Mouse (Mus musculus): ENCODE measurements around the gene Klhl3. TPM values are rescaled to one million over a fixed set of nuclear protein-coding genes. Genes with fewer than 3 reads are reported as not detected.

Gene Klhl3
- polyA plus RNA-seq, 1 experiment from 2014 or later = 6.0 TPM

DNA sequence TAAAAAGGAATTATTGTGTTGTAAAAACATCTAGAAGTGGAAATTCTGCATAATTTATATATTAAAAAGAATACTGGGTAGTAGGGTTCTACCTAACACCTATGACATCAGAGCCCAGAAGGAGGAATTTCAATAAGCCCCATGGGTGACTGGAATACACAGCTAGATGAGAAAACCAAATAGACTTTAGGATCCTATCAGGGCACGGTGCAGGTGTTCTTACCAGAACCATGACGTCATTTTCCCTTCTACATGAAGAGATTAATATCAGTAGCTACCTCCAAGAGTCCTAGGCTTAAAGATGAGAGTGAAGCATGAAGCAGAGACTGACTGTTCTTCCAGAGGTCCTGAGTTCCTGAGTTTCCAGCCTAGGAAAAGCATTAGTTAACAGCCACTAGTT lies 3.4 kb upstream of the Klhl3 start:
- H3K27me3 ChIP-seq (ENCODE audit: control insufficient read depth, insufficient read depth, low read length) = no peaks in the 10 kb centered on the region
- no peak overlapping the region for H3K27ac ChIP-seq (ENCODE audit: low read depth, low read length)
- WGBS = 84% methylated on average over 2 of the region's 2 CpGs
- ATAC-seq (ENCODE audit: low FRiP score, low TSS enrichment) = no peak
- H3K9ac ChIP-seq (ENCODE audit: low read depth, low read length) = no peak overlapping the region
- no peak overlapping the region for H3K4me2 ChIP-seq (replicated peaks; ENCODE audit: low read depth, low read length)
- no peaks in the 10 kb centered on the region for H3K9me3 ChIP-seq (ENCODE audit: control insufficient read depth, low read length)
- no peaks in the 10 kb centered on the region for H3K36me3 ChIP-seq (ENCODE audit: control insufficient read depth, insufficient read depth, low read length)
- peaks cover 11% of the 10 kb centered on the region; the same call in 1 of the 2 replicates for H3K4me1 ChIP-seq (ENCODE audit: control insufficient read depth, insufficient read depth, low read length)
- no peak overlapping the region for H3K4me3 ChIP-seq (ENCODE audit: low read length)

DNA sequence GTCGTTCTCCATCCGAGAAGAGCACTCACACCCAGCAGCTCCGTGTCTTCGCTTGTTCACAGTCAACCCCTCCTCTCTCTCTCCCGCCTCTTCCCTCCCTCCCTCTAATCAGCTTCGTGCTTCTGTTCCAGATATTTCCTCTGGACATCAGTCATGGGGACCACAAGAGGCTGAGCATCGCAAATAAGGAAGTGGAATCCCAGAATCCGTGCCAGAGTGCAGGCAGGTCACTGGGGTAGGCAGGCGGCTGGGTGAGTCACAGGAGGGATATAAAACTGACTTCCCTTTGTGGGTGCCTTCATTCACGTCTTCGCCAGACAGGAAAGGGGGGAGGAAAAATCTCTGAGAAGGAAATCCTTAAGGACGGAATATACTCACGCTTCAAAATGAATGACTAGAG lies 1.8 kb upstream of the Klhl3 start:
- Histone ChIP-seq H3K9me3 (ENCODE audit: control insufficient read depth, low read length) (no peaks in the 10 kb centered on the region), H3K9ac (ENCODE audit: low read depth, low read length) (no peak overlapping the region), H3K4me1 (ENCODE audit: control insufficient read depth, insufficient read depth, low read length) (peaks cover 11% of the 10 kb centered on the region; the same call in 1 of the 2 replicates), H3K36me3 (ENCODE audit: control insufficient read depth, insufficient read depth, low read length) (no peaks in the 10 kb centered on the region), H3K4me2 (replicated peaks; ENCODE audit: low read depth, low read length) (no peak overlapping the region), H3K4me3 (ENCODE audit: low read length) (no peak overlapping the region), H3K27me3 (ENCODE audit: control insufficient read depth, insufficient read depth, low read length) (no peaks in the 10 kb centered on the region), H3K27ac (ENCODE audit: low read depth, low read length) (no peak overlapping the region)
- 36% methylated on average over 13 of the region's 13 CpGs for WGBS
- no peak for ATAC-seq (ENCODE audit: low FRiP score, low TSS enrichment)

DNA sequence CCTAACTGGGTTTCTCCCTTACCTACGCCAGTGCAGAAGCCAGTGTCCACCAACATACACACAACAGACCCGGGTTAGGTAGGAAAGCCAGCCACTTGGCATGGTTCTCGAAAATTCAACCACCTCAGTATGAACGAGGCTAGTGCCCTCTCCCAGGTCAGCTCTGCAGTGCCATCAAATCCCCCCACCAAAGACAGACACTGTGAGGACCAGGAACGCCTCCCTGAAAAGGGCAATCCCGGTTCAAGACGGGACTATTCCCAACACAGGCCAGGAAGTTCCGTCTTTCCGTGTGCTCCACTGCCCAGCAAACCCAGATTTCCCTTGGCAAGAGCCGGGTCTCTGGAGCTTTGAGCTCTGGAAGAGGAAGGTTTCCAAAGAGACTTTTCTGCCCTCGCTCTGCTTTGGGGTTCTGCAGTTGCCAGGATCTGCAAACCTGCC lies 771 bp downstream of the Klhl3 start:
- Histone ChIP-seq H3K36me3 (ENCODE audit: control insufficient read depth, insufficient read depth, low read length) (no peaks in the 10 kb centered on the region), H3K27me3 (ENCODE audit: control insufficient read depth, insufficient read depth, low read length) (no peaks in the 10 kb centered on the region), H3K4me2 (replicated peaks; ENCODE audit: low read depth, low read length) (peak overlapping the region; percentile 82), H3K9me3 (ENCODE audit: control insufficient read depth, low read length) (no peaks in the 10 kb centered on the region), H3K9ac (ENCODE audit: low read depth, low read length) (peak overlapping the region; percentile 59), H3K4me1 (ENCODE audit: control insufficient read depth, insufficient read depth, low read length) (peaks cover 11% of the 10 kb centered on the region; the same call in 1 of the 2 replicates), H3K27ac (ENCODE audit: low read depth, low read length) (peak overlapping the region; percentile 61; the same call in 1 of the 2 replicates), H3K4me3 (ENCODE audit: low read length) (peak overlapping the region; percentile 58)
- ATAC-seq (ENCODE audit: low FRiP score, low TSS enrichment) = no peak
- WGBS = 13% methylated on average over 11 of the region's 11 CpGs

DNA sequence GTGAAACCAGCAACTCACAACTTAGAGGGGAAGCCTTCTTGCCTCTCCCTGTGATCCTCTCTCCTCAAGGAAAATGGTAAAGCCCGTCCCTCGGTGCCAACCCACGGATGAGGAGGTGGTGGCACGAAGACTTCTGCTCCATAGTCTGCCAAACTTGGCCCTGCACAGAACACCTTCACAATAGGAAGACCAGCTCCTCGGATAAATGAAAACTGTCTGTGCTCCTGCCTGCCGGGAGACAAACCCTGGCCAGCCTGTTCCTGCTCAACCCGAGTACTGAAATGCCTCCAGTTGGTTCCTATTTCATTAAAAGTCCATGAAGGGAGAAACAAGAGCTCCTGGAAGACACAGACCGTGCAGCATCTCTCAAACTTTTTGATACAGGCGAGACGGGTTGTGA lies 1.2 kb downstream of the Klhl3 start:
- H3K9ac ChIP-seq (ENCODE audit: low read depth, low read length) = peak overlapping the region; percentile 59; the same call in 1 of the 2 replicates
- ATAC-seq (ENCODE audit: low FRiP score, low TSS enrichment) = no peak
- WGBS = 64% methylated on average over 10 of the region's 10 CpGs
- no peaks in the 10 kb centered on the region for H3K36me3 ChIP-seq (ENCODE audit: control insufficient read depth, insufficient read depth, low read length)
- no peaks in the 10 kb centered on the region for H3K27me3 ChIP-seq (ENCODE audit: control insufficient read depth, insufficient read depth, low read length)
- no peaks in the 10 kb centered on the region for H3K9me3 ChIP-seq (ENCODE audit: control insufficient read depth, low read length)
- H3K27ac ChIP-seq (ENCODE audit: low read depth, low read length) = no peak overlapping the region
- H3K4me3 ChIP-seq (ENCODE audit: low read length) = peak overlapping the region; percentile 58
- peak overlapping the region; percentile 82 for H3K4me2 ChIP-seq (replicated peaks; ENCODE audit: low read depth, low read length)
- peaks cover 11% of the 10 kb centered on the region; the same call in 1 of the 2 replicates for H3K4me1 ChIP-seq (ENCODE audit: control insufficient read depth, insufficient read depth, low read length)

DNA sequence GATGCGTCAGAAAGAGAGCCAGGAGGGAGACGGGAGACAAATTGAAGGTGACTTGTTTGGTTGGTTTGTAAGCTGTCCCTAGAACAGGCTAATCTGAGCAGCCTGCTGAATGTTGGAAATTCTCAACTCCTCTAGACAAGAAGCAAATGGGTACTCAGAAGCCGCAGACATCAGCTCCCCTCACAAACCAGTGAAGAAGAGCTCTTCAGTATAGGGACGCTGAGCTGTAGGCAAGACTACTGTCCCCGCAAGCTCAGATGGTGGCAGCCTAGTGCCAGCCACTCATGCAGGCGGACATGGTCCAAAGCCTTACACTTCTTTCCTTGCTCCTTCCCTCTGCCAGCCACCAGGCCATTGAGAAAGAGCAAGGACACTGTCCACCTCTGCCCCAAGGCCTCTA lies 2.1 kb downstream of the Klhl3 start:
- H3K4me2 ChIP-seq (replicated peaks; ENCODE audit: low read depth, low read length) = no peak overlapping the region
- H3K36me3 ChIP-seq (ENCODE audit: control insufficient read depth, insufficient read depth, low read length) = no peaks in the 10 kb centered on the region
- H3K9me3 ChIP-seq (ENCODE audit: control insufficient read depth, low read length) = no peaks in the 10 kb centered on the region
- H3K9ac ChIP-seq (ENCODE audit: low read depth, low read length) = no peak overlapping the region
- 92% methylated on average over 6 of the region's 6 CpGs for WGBS
- no peaks in the 10 kb centered on the region for H3K27me3 ChIP-seq (ENCODE audit: control insufficient read depth, insufficient read depth, low read length)
- no peak overlapping the region for H3K4me3 ChIP-seq (ENCODE audit: low read length)
- no peak overlapping the region for H3K27ac ChIP-seq (ENCODE audit: low read depth, low read length)
- peaks cover 11% of the 10 kb centered on the region; the same call in 1 of the 2 replicates for H3K4me1 ChIP-seq (ENCODE audit: control insufficient read depth, insufficient read depth, low read length)
- ATAC-seq (ENCODE audit: low FRiP score, low TSS enrichment) = no peak

DNA sequence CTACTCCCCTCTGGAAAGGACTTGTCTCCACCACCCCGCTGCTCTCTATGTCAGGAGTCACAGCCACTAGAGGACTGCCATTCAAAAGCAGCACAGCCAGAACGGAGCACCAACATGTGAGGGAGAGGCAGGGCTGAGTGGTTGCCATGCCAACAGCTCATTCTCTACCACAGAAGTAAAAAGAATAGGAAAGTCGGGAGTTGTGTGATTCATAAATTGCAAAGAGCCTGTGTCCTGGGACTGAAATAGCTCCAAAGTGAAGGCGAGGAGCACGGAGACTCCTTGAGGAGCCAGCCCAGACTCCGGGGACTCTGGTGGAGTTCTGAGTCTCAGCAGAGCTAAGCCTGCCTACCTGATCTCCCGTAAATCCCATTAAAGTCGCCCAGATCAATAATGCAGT lies 22.7 kb downstream of the Klhl3 start:
- Histone ChIP-seq H3K27ac (ENCODE audit: low read depth, low read length) (no peak overlapping the region), H3K4me2 (replicated peaks; ENCODE audit: low read depth, low read length) (no peak overlapping the region), H3K27me3 (ENCODE audit: control insufficient read depth, insufficient read depth, low read length) (no peaks in the 10 kb centered on the region), H3K9ac (ENCODE audit: low read depth, low read length) (no peak overlapping the region), H3K9me3 (ENCODE audit: control insufficient read depth, low read length) (no peaks in the 10 kb centered on the region), H3K4me1 (ENCODE audit: control insufficient read depth, insufficient read depth, low read length) (no peaks in the 10 kb centered on the region), H3K4me3 (ENCODE audit: low read length) (no peak overlapping the region), H3K36me3 (ENCODE audit: control insufficient read depth, insufficient read depth, low read length) (no peaks in the 10 kb centered on the region; the same call in 1 of the 2 replicates)
- 51% methylated on average over 8 of the region's 8 CpGs for WGBS
- no peak for ATAC-seq (ENCODE audit: low FRiP score, low TSS enrichment)

DNA sequence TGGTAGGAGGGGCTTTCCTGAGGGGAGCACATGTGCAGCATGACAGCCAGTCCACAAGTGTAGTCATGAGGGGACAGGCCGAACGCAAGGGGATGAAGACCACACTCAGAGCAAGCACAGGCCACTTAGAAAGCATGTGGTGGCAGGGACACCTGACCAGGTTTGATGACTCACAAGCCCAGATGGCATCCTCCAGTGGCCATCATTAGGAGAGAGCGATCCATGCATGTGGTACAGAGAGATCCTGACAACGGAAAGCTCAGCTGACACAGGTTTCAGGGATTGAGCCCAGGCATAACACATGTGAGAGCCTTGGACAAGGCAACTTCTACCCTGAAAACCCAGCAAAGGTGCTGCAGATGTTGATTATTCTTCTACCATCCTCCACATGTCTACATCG lies 29.0 kb downstream of the Klhl3 start:
- H3K4me2 ChIP-seq (replicated peaks; ENCODE audit: low read depth, low read length) = no peak overlapping the region
- no peak overlapping the region for H3K4me3 ChIP-seq (ENCODE audit: low read length)
- H3K9me3 ChIP-seq (ENCODE audit: control insufficient read depth, low read length) = no peaks in the 10 kb centered on the region
- H3K27ac ChIP-seq (ENCODE audit: low read depth, low read length) = no peak overlapping the region
- H3K9ac ChIP-seq (ENCODE audit: low read depth, low read length) = no peak overlapping the region
- ATAC-seq (ENCODE audit: low FRiP score, low TSS enrichment) = no peak
- H3K36me3 ChIP-seq (ENCODE audit: control insufficient read depth, insufficient read depth, low read length) = no peaks in the 10 kb centered on the region
- H3K27me3 ChIP-seq (ENCODE audit: control insufficient read depth, insufficient read depth, low read length) = no peaks in the 10 kb centered on the region
- H3K4me1 ChIP-seq (ENCODE audit: control insufficient read depth, insufficient read depth, low read length) = no peaks in the 10 kb centered on the region
- WGBS = 87% methylated on average over 5 of the region's 5 CpGs

DNA sequence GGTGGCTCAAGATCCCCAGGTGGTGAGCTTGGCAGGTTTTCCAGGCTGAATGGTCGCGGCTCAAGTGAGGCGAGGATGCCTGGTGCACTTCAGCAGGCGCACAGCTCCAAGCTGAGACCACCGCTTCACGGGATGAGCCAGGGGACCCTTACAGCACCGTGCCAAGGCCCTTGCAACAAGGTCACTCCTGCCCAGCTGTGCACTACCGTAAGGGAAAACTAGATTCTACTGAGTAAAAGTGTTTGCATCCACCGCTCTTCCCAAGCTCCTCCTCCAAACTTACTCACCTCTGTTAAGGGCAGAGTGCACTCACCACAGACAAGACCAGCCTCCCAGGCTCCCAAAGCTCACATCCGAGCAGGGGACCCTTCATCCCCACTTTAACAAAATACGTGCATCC lies 29.9 kb downstream of the Klhl3 start:
- Histone ChIP-seq H3K4me2 (replicated peaks; ENCODE audit: low read depth, low read length) (no peak overlapping the region), H3K27ac (ENCODE audit: low read depth, low read length) (no peak overlapping the region), H3K27me3 (ENCODE audit: control insufficient read depth, insufficient read depth, low read length) (no peaks in the 10 kb centered on the region), H3K9ac (ENCODE audit: low read depth, low read length) (no peak overlapping the region), H3K4me3 (ENCODE audit: low read length) (no peak overlapping the region), H3K9me3 (ENCODE audit: control insufficient read depth, low read length) (no peaks in the 10 kb centered on the region), H3K36me3 (ENCODE audit: control insufficient read depth, insufficient read depth, low read length) (no peaks in the 10 kb centered on the region), H3K4me1 (ENCODE audit: control insufficient read depth, insufficient read depth, low read length) (no peaks in the 10 kb centered on the region)
- no peak for ATAC-seq (ENCODE audit: low FRiP score, low TSS enrichment)
- 83% methylated on average over 11 of the region's 11 CpGs for WGBS

DNA sequence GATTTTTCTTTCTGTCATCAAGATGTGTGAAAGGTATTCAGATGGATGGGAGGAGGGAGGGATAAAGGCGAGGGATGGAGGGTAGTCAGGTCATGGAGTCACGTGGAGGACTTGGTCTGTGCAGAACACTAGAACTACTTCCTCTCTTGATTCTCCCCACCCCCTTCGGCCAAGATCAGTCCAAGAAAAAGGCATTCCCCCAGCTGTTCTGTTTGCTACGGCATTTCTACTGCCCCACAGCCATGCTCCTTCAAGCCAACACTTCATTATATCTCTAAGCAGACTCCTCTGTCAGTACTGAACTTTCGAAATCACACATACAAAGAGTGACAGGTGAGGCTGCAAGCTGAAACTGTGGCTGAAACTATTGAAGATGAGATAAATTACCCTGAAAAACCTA lies 30.3 kb downstream of the Klhl3 start:
- no peak overlapping the region for H3K9ac ChIP-seq (ENCODE audit: low read depth, low read length)
- H3K4me2 ChIP-seq (replicated peaks; ENCODE audit: low read depth, low read length) = no peak overlapping the region
- H3K9me3 ChIP-seq (ENCODE audit: control insufficient read depth, low read length) = no peaks in the 10 kb centered on the region
- 71% methylated on average over 5 of the region's 5 CpGs for WGBS
- ATAC-seq (ENCODE audit: low FRiP score, low TSS enrichment) = no peak
- H3K27me3 ChIP-seq (ENCODE audit: control insufficient read depth, insufficient read depth, low read length) = no peaks in the 10 kb centered on the region
- H3K4me1 ChIP-seq (ENCODE audit: control insufficient read depth, insufficient read depth, low read length) = no peaks in the 10 kb centered on the region
- H3K27ac ChIP-seq (ENCODE audit: low read depth, low read length) = no peak overlapping the region
- no peaks in the 10 kb centered on the region for H3K36me3 ChIP-seq (ENCODE audit: control insufficient read depth, insufficient read depth, low read length)
- no peak overlapping the region for H3K4me3 ChIP-seq (ENCODE audit: low read length)
